Mouse (Mus musculus) MN1 (cell line): ENCODE data around the gene Prph2.

ENCODE experiments used
- DNase-seq: peaks from one replicate; pipeline ENCODE4 v3.0.0-alpha.2; 2016; ENCODE audit warnings: low spot score

Gene Prph2

DNA sequence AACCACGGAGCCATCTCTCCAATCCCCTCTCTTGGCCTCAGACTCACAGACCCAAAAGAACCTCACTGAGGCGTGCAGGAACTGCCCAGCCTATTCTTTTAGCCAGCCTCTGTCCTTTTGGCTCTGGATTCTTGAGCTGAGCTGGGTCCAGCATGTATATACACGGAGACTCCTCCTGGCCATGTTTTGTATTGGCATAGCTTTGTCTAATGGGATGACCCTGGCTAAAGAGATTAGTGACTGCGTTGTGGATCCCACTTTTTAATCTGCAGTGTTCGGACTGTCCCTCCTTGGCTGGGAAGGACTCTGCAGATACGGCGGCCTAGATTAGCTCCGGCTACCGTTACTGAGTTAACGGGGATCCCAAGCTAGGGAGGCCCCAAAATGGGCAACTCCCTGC, at the start of gene Prph2:
Gene Prph2, plus strand, starts transcription at position 274 of the 400 bp plus-strand sequence.
- DNase-seq = no peak

DNA sequence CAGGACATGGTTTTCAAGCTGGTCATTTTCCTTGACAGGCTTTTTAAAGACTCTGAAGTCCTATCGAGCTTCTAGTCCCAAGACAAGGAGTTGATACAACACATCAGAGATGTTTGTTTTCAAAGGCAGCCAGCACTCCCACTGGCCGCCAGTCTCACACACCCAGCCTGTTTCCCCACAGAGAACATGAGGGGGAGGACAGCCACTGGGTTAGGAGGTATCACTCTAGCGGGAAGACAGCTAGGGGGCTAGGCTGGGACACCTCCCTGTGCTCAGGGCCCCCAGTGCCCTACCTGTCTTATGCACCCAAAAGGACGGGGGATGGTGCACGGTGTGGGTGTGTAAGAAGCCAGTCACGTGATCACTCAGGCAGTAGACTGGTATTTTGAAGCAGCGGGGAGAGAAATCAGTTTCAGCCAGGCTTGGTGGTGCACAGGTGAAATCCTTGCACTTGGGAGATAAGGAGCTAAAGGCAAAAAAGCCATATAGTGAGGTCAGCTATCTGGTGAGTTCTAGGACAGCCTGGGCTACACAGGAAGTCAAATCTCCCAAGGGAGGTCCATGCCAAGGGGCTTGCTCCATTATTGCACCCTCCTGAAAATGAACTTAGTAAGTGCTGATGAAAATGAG, 45.6 kb upstream of the Prph2 start:
- no peak for DNase-seq

DNA sequence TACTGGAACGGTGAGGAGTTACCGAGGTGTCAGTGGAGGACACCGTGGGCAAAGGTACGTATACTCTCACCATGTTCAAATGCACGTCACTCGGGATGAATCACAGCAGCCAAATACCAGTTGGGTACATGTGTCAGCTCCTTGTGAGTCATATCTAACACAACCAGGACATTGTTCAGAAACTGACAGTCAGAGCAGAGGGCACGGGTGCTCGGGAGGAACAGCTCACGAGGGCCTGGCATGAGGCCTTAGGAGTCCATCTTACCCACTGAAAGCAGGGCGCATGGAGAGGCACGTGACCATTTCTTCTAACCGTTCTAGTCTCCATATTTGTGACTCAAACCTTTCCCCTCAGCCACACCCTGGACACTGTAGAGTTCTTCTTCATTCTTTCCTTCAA, 43.4 kb upstream of the Prph2 start:
- peak; percentile 75 for DNase-seq

DNA sequence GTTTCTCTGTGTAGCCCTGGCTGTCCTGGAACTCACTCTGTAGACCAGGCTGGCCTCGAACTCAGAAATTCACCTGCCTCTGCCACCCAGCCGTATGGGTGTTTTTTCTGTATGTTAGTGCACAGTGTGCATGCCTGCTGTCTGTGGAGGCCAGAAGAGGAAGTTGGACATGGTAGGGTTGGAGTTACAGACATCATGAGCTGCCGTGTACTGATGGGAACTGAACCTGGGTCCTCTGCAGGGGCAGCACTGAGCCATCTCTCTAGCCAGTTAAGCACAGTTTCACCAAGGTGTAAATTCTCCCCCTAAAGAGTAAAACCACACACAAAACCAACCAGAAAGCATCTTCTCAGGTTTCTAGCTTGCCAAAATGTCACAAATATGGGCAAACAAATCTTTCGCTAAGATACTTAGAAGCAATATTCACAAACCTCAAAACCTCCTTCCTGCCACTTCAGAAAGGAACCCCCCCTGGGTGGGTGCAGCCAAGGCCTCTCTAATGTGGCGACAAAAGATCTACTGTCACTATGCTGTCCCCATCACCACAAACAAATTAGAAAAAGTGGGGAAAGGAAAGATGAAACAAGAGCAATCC, 40.0 kb upstream of the Prph2 start:
- no peak for DNase-seq

DNA sequence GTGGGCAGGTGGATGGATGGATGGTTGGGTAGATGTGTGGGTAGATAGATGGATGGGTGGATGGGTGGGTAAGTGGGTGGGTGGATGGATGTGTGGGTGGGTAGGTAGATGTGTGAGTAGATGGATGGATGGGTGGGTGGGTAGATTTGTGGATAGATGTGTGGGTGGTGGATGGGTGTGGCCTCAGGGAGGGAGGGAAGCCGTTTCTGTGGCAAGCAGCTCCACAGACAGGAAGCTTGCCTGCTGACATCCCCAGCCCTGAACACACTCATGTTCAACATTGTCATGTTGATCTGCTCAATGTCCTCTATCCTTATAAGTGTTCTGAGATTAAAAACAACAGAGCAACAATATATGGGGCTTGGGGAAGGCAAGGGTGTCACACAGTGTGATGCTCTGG, 39.3 kb upstream of the Prph2 start:
- no peak for DNase-seq

DNA sequence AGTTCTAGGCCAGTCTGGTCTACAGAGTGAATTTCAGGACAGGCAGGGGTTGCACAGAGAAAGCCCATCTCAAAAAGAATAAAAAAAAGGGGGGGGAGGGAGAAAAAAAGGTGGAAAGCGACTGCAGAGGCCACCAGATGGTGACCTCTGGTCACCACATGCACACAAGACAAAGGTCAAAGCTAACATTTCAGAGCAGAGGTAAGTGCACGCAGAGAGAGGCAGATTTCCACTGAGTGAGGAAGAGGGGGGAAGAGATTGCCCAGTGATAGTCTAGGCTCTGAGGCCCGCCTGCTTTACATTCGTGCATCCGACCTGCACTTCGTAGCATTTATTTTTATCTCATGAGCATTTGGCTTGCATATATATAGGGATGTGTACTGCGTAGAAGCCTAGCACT, 37.5 kb upstream of the Prph2 start:
- no peak for DNase-seq

DNA sequence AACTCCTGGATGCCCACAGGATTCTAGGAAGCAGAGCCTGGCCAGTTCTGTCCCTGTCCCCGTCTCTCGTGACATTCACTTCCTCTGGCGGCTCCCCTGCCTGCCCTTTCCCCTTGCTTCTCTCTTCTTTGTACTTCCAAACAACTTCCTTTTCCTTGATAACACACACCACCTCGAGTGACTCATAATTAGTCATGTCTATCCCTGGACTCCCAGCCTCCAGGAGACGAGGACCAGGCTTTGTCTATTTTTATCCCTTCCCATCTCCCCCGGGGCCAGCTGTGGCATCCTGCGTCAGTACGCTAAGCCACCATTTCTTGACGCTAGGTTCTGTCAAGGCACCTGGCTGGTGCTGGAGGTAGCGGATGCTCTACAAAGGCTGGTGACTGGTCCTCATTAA, 36.1 kb upstream of the Prph2 start:
- peak; percentile 94 for DNase-seq

DNA sequence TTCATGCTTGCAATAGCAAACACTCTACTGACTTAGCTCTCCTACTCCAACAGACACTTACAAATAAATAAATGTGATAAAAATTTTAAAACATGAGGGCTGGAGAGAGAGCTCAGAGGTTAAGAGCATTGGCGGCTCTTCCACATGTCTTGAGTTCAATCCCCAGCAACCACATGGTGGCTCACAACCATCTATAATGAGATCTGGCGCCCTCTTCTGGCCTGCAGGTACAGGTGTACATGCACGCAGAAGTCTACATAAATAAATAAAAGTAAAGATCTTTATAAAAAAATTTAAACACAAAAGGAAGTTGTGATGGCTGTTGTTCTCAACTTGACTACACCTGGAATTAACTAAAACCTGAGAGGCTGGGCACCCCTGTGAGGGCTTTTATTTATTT, 34.6 kb upstream of the Prph2 start:
- DNase-seq = no peak

DNA sequence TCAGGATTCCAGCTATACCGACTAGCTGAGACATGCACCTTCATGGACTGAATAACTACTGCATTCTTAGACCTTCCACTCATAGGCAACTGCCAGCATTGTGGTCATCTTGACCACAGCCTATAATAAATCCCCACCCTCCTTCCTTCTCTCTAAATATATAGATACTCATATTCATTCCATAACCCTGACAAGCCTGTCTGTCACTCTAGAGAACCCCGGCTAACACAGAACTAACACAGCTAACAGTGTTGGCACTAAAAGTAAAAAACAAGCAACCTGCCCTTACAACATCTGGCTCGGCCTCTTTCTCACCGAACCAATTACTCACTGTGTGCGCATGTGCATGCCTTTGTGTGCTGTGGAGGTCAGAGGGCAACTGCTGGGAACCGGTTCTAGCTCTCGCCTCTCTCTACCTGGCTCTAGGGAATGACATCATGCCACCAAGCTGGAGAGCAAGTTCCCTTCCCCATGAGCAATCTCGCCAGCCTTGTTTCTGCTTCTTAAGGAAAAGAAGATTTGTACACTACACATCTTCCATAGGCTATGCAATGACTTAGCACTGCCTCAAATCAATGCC, 33.8 kb upstream of the Prph2 start:
- DNase-seq = no peak

DNA sequence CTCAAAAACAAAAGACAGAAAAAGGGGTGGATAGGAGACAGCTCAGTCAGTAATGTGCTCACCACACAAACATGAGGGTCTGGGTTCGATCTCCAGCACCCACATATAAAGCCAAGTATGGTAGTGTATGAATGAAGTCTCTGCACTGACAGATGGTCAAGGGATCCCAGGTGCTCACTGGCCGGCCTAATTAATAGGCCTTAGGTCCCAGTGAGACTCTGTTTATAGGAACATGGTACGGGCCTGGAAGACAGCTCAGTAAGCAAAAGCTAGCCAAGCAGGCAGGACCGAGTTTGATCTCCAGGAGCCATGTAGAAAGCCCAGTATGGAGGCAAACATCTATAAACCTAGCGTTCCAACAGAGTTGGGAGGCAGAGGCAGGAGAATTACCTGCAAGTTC, 33.2 kb upstream of the Prph2 start:
- DNase-seq = no peak

DNA sequence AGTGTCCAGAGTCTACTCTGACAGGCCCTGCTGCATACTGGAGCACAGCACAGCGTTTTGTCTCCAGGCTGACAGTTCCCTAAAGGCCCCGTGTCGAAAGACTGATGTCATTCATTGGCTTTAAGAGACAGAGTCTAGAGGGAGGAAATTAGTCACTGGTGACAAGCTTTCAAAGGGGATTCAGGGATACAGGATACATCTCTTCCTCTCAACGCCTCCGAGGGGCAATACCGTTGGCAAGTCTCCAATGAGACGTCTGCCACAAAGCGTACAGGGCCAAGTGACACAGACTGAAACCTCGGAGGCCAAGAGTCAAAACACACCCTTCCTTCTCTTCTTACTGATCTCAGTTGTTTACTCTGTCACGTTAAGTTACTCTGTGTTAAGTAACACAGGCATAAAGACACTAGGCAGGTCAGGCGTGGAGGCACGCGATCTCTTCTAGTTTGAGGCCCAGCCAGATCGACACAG, 30.4 kb upstream of the Prph2 start:
- peak; percentile 77 for DNase-seq

DNA sequence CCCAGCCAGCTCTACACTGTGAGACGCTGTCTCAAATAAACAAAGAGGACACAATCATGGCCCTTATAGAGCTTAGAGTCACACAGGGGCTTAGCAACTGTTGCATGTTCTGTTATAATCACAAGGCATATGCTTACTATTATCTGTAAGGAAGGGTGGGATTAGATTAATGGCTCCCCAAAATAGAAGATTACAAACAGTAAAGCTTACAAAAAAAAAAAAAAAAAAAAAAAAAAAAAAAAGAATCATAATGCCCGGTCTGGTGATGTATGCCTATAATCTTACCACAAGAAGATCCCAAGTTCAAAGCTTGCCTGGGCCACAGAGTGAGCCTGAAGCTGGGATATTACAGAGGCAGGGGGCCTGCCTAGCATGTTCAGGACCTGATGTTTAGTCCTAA, 29.9 kb upstream of the Prph2 start:
- no peak for DNase-seq

DNA sequence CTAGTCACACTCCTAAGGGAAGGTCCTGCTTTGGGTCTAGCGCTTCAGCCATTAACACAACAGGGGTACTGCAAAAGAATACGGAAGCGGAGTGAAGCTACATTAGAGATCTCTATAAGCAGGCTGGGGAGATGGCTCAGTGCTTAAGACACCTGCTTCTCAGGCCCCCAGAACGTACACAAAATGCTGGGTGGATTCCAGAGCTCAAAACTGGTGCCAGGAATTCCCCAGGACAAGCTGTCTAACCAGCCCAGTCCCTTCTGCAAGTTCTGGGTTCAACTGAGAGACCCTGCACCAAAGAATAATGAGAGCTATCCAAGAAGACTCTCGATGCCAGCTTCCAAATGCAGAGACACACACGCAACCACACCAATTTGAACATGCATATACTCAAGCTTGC, 28.5 kb upstream of the Prph2 start:
- no peak for DNase-seq

DNA sequence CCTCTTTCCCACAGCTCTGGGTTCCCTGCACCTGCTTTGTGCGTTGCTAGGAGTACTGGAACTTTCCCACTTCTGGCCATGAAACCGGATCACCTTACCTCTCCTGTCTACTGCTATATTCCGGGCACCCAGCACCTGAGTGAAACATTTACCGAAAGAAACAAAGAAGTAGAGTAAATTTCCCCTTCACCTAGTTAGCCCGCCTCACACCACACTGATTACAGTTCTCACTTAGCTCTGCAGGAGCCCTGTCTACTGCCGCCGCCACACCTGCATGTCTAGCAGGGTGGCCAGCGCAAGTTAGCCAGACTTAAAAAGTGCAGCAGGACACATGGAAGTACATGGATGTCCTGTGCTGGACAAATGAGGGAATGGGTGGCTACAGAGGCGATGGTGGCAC, 27.2 kb upstream of the Prph2 start:
- DNase-seq = no peak

DNA sequence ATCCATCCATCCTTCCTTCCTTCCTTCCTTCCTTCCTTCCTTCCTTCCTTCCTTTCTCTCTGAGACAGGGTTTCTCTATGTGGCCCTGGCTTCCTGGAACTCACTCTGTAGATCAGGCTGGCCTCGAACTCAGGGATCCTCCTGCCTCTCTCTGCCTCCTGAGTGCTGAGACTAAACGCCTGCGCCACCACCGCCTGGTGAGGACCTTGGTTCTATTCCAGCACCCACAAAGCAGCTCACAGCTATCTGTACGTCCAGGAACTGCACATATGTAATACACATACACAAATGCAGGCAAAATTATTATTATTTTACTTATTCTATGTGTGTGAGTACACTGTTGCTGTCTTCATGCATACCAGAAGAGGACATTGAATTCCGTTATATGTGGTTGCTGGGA, 25.5 kb upstream of the Prph2 start:
- DNase-seq = no peak

DNA sequence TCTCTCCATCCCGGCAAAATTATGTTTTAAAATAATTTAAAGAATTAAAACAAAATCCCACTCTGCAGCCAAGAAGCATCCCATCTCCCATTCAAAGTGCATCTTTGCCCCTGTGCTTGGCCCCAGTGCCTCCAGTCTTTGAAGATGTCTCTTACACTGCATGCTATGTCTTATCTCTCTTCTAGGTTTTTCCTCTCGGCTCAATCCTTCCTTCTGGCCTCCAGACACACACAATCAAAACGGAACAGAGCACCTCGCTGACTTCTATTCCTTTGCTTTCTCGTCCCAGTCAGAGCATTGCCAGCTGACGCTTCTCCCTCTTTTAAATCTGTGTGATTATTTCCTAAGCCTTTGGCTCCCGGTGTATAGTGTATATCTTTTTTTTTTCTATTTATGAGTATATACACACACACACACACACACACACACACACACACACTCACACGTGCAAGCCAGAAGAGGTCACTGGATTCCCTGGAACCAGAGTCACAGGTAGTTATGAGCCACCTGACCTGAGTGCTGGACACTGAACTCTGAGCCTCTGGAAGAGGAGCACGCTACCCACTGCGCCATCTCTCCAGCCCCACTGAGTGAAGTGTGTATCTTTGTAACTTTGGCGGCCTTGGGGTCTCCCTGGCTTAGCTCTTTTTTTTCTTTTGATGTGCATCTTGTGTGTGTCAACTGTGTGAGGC, 24.9 kb upstream of the Prph2 start:
- no peak for DNase-seq

DNA sequence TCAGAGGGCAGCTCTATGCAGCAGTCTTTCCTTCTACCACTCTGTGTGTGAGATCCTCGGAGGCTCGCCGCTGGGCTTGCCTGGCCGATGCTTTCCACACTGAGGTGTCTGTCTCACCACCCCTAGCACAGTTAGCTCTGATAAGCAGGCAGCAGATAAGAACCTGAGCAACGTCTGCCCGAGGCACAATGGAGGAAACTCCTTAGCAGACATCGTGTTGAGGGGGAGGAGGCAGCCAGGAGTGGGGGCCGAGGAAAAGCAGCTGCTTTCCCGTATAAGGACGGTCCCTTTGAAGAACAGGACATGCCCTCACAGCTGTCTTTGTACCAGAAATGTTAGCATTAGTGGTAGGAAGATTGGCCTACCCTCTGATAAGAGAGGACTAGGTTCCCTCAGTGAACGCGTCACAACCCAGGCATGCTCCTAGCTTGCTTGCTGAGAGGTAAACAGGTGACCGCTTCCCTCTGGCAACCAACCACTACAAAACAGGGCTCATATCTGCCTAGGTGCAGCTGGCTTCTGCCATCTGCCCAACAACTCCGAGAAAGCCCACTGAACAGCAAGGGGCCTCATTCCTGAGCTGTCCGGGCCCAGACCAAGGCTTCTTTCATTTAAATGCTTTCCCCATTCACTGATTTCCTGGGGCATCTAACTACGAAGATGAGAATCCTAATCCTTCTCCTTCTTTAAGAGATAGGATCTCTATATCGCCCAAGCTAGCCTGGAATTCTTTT, 24.2 kb upstream of the Prph2 start:
- no peak for DNase-seq

DNA sequence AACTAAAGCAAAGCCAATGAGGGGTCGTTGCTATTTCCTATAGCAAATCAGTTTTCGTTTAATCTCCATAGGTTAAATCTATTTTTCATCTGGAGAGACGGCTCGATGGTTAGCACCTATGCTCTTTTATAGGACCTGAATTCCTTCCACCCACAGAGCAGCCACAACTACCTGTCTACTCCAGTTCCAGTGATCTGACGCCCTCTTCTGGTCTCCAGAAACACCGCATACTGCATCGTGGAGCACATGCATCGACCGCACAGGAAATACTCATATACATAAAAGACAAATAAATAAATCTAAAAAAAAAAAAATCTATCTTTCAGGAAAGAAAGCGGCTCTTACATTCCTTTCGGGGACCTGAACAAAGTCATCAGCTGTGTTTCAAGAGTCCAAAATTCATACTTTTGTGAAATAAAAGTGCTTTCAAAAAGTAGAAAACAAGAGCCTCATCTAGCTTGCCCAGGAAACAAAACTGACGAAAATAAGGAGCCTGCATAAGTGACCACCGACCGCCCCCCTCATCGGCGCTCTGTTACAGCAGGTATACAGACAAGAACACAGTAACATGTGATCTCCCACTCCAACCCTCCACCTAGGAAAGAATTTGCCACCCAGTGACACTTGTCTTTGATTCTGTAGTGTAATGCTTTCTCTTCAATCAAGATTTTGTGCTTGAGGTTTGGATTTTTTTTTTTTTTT, 21.6 kb upstream of the Prph2 start:
- DNase-seq = peak; percentile 36

DNA sequence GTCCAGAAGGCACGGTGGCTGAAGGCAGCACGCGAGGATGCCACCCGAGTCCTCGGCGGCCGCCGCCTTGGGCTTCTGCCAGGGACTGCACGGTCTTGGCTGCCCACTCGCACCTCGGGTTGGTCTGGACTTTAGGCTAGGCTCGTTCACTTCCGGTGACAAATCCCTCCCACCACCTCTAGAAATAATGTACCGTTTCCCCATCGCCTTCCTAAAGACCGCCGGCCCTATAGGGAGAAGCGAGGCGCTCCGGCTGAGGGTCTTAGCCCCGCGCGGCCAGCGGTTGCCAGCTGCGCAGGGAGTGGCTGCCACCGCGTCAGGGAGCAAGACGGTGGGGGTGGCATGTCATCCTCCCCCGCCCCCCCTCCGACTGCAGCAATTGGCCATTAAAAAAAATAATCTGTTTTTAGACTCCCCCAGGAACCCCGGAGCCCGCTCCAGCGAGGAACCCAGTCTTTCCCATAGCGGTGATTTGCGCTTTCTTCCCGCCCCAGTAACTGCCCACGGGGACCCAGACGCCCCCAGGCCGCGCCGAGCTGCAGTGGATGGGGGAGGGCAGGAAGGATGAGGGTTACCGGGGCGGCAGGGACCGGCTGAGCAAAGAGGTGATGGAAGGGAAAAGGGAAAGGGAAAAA, 20.7 kb upstream of the Prph2 start:
- DNase-seq = peak; percentile 85

DNA sequence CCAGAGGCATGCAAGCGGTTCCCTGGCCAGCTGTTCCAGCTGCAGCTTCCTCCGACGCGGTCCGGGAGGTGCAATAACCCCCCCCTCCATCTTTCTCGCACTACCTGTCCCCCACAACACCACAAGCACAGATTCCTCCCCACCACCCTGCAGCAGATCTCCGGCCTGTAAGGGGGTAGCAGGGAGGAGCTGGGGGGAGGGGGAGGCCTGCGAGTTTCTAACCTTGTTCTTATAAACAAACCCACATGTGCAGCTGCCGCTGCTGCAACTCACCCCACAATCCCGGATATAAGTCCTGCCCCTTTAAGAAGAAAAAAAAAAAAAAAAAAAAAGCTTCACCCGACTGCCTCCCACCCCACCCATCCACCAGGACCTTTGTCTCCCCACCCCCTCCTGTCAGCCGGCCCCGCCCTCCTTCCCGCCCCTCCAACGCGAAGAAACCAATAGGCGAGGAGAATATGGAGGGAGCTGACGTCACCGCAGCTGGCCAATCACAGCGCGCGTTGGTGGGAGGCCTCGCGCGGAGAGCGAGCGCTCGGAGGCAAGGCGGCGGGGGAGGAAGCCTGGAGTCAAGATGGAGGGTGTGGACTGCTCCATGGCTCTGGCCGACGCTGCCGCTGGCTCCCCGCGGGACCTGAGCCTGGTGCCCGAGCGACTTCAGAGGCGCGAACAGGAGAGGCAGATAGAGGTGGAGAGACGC, 20.0 kb upstream of the Prph2 start, which contains the start of gene Tbcc:
Gene Tbcc, plus strand, starts transcription at position 569 of the 700 bp plus-strand sequence.
- DNase-seq = peak; percentile 99
